Comparison of ENCODE assay signal across 17 mouse cellular contexts in genomic region chr3:52931956-52932355, GRCm38 (mm10).
DNase-seq lines count a peak whose midpoint lies in the region.
"Had no signal": no experiment of that assay in that cellular context is flagged by ENCODE, and none has a peak within 500 bp of the region (broad histone marks: within the 10 kb centered on the region; RNA-seq: fewer than 3 reads in every experiment).

No protein-coding gene starts in this region.

- DNase-seq in heart, adult 11 months, result peak; percentile 73
- DNase-seq in heart, postnatal 10 days, result no peak
- peak; percentile 44 to 53 for DNase-seq in thymus, postnatal 10 days (ENCODE audit: low spot score in 2 of 2)
- DNase-seq in thymus, postnatal 36 days, result peak; percentile 39 to 50
- DNase-seq in layer of hippocampus, postnatal 36 days, result no peak
- DNase-seq in c-Kit-positive CD71-positive TER-119-positive erythroid progenitor cells, embryonic 14.5 days (ENCODE audit: low spot score), result no peak
- DNase-seq: adrenal gland, adult 8-10 months; adrenal gland, postnatal 25 days; cerebellum, adult 11 months; cerebellum, adult 2 months; cerebellum, adult 9-11 months; cerebellum, postnatal 25 days; forebrain, postnatal 0 days; gastrocnemius, adult 2 months; gastrocnemius, postnatal 14 days; heart, adult 18-20 months; heart, postnatal 36 days had no signal

- intact Hi-C loops in heart, postnatal 10 days (cut with DNase I), result no loop called here

Comparison
In these comparisons a context has a peak if more than half of its experiments do, and no peak if none do; other contexts are left out.
1. DNase-seq: peak in heart, adult 11 months (single experiment), thymus, postnatal 10 days (2 of 2) and thymus, postnatal 36 days (2 of 2); none in heart, postnatal 10 days (0 of 2), layer of hippocampus, postnatal 36 days (0 of 2) and c-Kit-positive CD71-positive TER-119-positive erythroid progenitor cells, embryonic 14.5 days (single experiment).